In genomic region chr6:119193571-119194154, GRCm38 (mm10) we compare ENCODE assay signal across 23 mouse cellular contexts. TPM values are rescaled to one million over a fixed set of nuclear protein-coding genes. Genes with fewer than 3 reads are reported as not detected.
DNase-seq lines count a peak whose midpoint lies in the region; ATAC-seq and TF ChIP-seq lines count a peak whose summit lies in the region.
"Had no signal": no experiment of that assay in that cellular context is flagged by ENCODE, and none has a peak within 500 bp of the region (broad histone marks: within the 10 kb centered on the region; RNA-seq: fewer than 3 reads in every experiment).

No protein-coding gene starts in this region.

- WGBS in kidney, embryonic 16.5 days, result 38% methylated on average over 15 of the region's 15 CpGs
- WGBS in heart, postnatal 0 days, result 19% methylated on average over 15 of the region's 15 CpGs
- 64% methylated on average over 15 of the region's 15 CpGs for WGBS in stomach, postnatal 0 days

- no peak overlapping the region for H3K9ac ChIP-seq in kidney, embryonic 16.5 days (replicated peaks; ENCODE audit: low read length)
- peak overlapping the region; percentile 73 for H3K9ac ChIP-seq in heart, postnatal 0 days (replicated peaks; ENCODE audit: low read depth, low read length)
- H3K9ac ChIP-seq in stomach, postnatal 0 days (ENCODE audit: low read length), result no peak overlapping the region
- H3K9ac ChIP-seq: hindbrain, embryonic 13.5 days; limb, embryonic 13.5 days; liver, embryonic 14.5 days; lung, embryonic 15.5 days had no signal

- H3K4me3 ChIP-seq in kidney, embryonic 16.5 days (ENCODE audit: low read length), result no peak overlapping the region
- peak overlapping the region; percentile 60 for H3K4me3 ChIP-seq in heart, postnatal 0 days (ENCODE audit: low read depth, low read length)
- no peak overlapping the region for H3K4me3 ChIP-seq in stomach, postnatal 0 days (ENCODE audit: low read depth, low read length)
- H3K4me3 ChIP-seq: embryonic facial prominence, embryonic 10.5 days; hindbrain, embryonic 13.5 days; limb, embryonic 13.5 days; lung, embryonic 15.5 days had no signal

- peak; percentile 12; the same call in 1 of the 2 replicates for ATAC-seq in kidney, embryonic 16.5 days (ENCODE audit: low FRiP score, low TSS enrichment)
- ATAC-seq in heart, postnatal 0 days (ENCODE audit: insufficient read depth, low read depth), result peak; percentile 47
- ATAC-seq in stomach, postnatal 0 days (ENCODE audit: low FRiP score, low TSS enrichment), result peak; percentile 47; the same call in 1 of the 2 replicates
- ATAC-seq: CD4-positive, CD25-positive, alpha-beta regulatory T cell, adult 4 months; inflammation-experienced regulatory T-cells, adult 6 months; Patski had no signal

- peak; percentile 94 for TF ChIP-seq EP300 in heart, postnatal 0 days (IDR thresholded peaks at IDR 0.05; ENCODE audit: low read depth)
- no peak for TF ChIP-seq EP300 in stomach, postnatal 0 days (optimal IDR thresholded peaks at IDR 0.05)

- H3K9me3 ChIP-seq in kidney, embryonic 16.5 days (ENCODE audit: low read length), result no peaks in the 10 kb centered on the region
- no peaks in the 10 kb centered on the region for H3K9me3 ChIP-seq in heart, postnatal 0 days (replicated peaks; ENCODE audit: control insufficient read depth, low read length)
- no peaks in the 10 kb centered on the region for H3K9me3 ChIP-seq in stomach, postnatal 0 days (ENCODE audit: control insufficient read depth, low read length)
- H3K9me3 ChIP-seq: embryonic facial prominence, embryonic 10.5 days; hindbrain, embryonic 13.5 days; limb, embryonic 13.5 days; lung, embryonic 15.5 days had no signal

- no peaks in the 10 kb centered on the region; the same call in 1 of the 2 replicates for H3K36me3 ChIP-seq in kidney, embryonic 16.5 days (ENCODE audit: insufficient read depth, low read length)
- peaks cover 26% of the 10 kb centered on the region for H3K36me3 ChIP-seq in heart, postnatal 0 days (replicated peaks; ENCODE audit: control insufficient read depth, insufficient read depth, low read length)
- peaks cover 6% of the 10 kb centered on the region; the same call in 1 of the 2 replicates for H3K36me3 ChIP-seq in stomach, postnatal 0 days (ENCODE audit: control insufficient read depth, insufficient read depth, low read length)

- H3K27ac ChIP-seq in kidney, embryonic 16.5 days (ENCODE audit: low read length), result no peak overlapping the region
- peak overlapping the region; percentile 98 for H3K27ac ChIP-seq in heart, postnatal 0 days (ENCODE audit: low read depth)
- peak overlapping the region; percentile 56; the same call in 1 of the 2 replicates for H3K27ac ChIP-seq in stomach, postnatal 0 days (replicated peaks)
- H3K27ac ChIP-seq: embryonic facial prominence, embryonic 10.5 days; hindbrain, embryonic 13.5 days; limb, embryonic 13.5 days; liver, embryonic 14.5 days; lung, embryonic 15.5 days had no signal

- no peak overlapping the region for H3K4me2 ChIP-seq in kidney, embryonic 16.5 days (replicated peaks; ENCODE audit: low read depth, low read length)
- H3K4me2 ChIP-seq in heart, postnatal 0 days (ENCODE audit: low read depth, low read length), result peak overlapping the region; percentile 66
- H3K4me2 ChIP-seq in stomach, postnatal 0 days (replicated peaks; ENCODE audit: low read depth), result no peak overlapping the region
- H3K4me2 ChIP-seq: hindbrain, embryonic 13.5 days; limb, embryonic 13.5 days; lung, embryonic 15.5 days; midbrain, embryonic 11.5 days had no signal

- peaks cover 13% of the 10 kb centered on the region; the same call in 1 of the 2 replicates for H3K4me1 ChIP-seq in kidney, embryonic 16.5 days (ENCODE audit: insufficient read depth, low read length)
- peaks cover 36% of the 10 kb centered on the region for H3K4me1 ChIP-seq in heart, postnatal 0 days (ENCODE audit: control insufficient read depth, insufficient read depth)
- H3K4me1 ChIP-seq in stomach, postnatal 0 days (replicated peaks; ENCODE audit: control insufficient read depth, insufficient read depth), result 0 out of 2 replicates have a peak, but pooled peaks cover 2% of the 10 kb centered on the region

- intact Hi-C loops in heart, postnatal 14 days (cut with DNase I), result loop anchor here (5.0 kb wide), 1 partner anchor 66 kb away; no protein-coding TSS in a partner anchor

- no peaks in the 10 kb centered on the region for H3K27me3 ChIP-seq in kidney, embryonic 16.5 days (ENCODE audit: insufficient read depth, low read length)
- no peaks in the 10 kb centered on the region for H3K27me3 ChIP-seq in heart, postnatal 0 days (ENCODE audit: control insufficient read depth, insufficient read depth, low read length)
- H3K27me3 ChIP-seq in stomach, postnatal 0 days (ENCODE audit: control insufficient read depth, insufficient read depth, low read length), result no peaks in the 10 kb centered on the region
- H3K27me3 ChIP-seq: hindbrain, embryonic 13.5 days; limb, embryonic 13.5 days; lung, embryonic 15.5 days; Patski had no signal

- no peak for TF ChIP-seq CTCF in heart, postnatal 0 days (IDR thresholded peaks at IDR 0.05; ENCODE audit: low read depth)
- TF ChIP-seq CTCF in stomach, postnatal 0 days (IDR thresholded peaks at IDR 0.05; ENCODE audit: low read depth), result no peak

- DNase-seq in heart, adult 11 months, result peak; percentile 92
- DNase-seq in heart, postnatal 14 days, result no peak
- DNase-seq in kidney, adult 9 months, result no peak
- peak; percentile 86 for DNase-seq in heart, postnatal 0 days (ENCODE audit: low spot score)
- no peak for DNase-seq in stomach, postnatal 0 days (ENCODE audit: low spot score)
- DNase-seq in layer of hippocampus, postnatal 14 days (ENCODE audit: low spot score in 2 of 2), result no peak
- DNase-seq in liver, result no peak
- DNase-seq: adrenal gland, postnatal 10 days; cerebellum, postnatal 14 days; kidney, postnatal 25 days; lung, postnatal 4 days; right cerebral cortex, postnatal 25 days; thymus, postnatal 4 days had no signal

RNA-seq across cellular contexts. Expression of gene Cacna1c, which starts 2.6 kb away (rescaled TPM):
- 100 to 1,000 TPM; 195 to 220 TPM for total RNA-seq in heart, postnatal 14 days (2021)
- 1.4 and 2.6 TPM in 2 replicates for polyA plus RNA-seq in kidney, embryonic 16.5 days (2015; fragmentation: Nextera tagmentation; extraction: Ambion mirVana)
- 120 and 159 TPM in 2 replicates for total RNA-seq in heart, postnatal 0 days (2014; rRNA removed; ENCODE audit: low replicate concordance)
- polyA plus RNA-seq in heart, postnatal 0 days (2015; fragmentation: Nextera tagmentation; extraction: Ambion mirVana), result 46.5 and 51.3 TPM in 2 replicates
- polyA plus RNA-seq in stomach, postnatal 0 days (2015; fragmentation: Nextera tagmentation; extraction: Ambion mirVana), result 2.0 and 2.3 TPM in 2 replicates
- 10 to 100 TPM; 79.1 to 85.4 TPM for total RNA-seq in layer of hippocampus, postnatal 14 days (2021)

RNA-seq across cellular contexts. Expression of gene Dcp1b, which starts 18.6 kb away (rescaled TPM):
- 1 to 10 TPM; 4.0 to 4.4 TPM for total RNA-seq in heart, postnatal 14 days (2021)
- polyA plus RNA-seq in kidney, embryonic 16.5 days (2015; fragmentation: Nextera tagmentation; extraction: Ambion mirVana), result 8.8 and 9.5 TPM in 2 replicates
- 8.8 and 12.4 TPM in 2 replicates for total RNA-seq in heart, postnatal 0 days (2014; rRNA removed; ENCODE audit: low replicate concordance)
- polyA plus RNA-seq in heart, postnatal 0 days (2015; fragmentation: Nextera tagmentation; extraction: Ambion mirVana), result 9.9 and 11.4 TPM in 2 replicates
- 4.8 and 5.3 TPM in 2 replicates for polyA plus RNA-seq in stomach, postnatal 0 days (2015; fragmentation: Nextera tagmentation; extraction: Ambion mirVana)
- 10 to 100 TPM; 16.0 to 17.3 TPM for total RNA-seq in layer of hippocampus, postnatal 14 days (2021)

RNA-seq across cellular contexts. Expression of gene Cacna2d4, which starts 42.7 kb away (rescaled TPM):
- under 1 TPM in 1 of 2 experiments, not detected in 1; 0.12 TPM for total RNA-seq in heart, postnatal 14 days (2021)
- 0.14 TPM in 1 of 2 replicates, not detected in the other for polyA plus RNA-seq in kidney, embryonic 16.5 days (2015; fragmentation: Nextera tagmentation; extraction: Ambion mirVana)
- total RNA-seq in heart, postnatal 0 days (2014; rRNA removed; ENCODE audit: low replicate concordance), result not detected in 2 replicates
- not detected in 2 replicates for polyA plus RNA-seq in heart, postnatal 0 days (2015; fragmentation: Nextera tagmentation; extraction: Ambion mirVana)
- 0.13 and 0.23 TPM in 2 replicates for polyA plus RNA-seq in stomach, postnatal 0 days (2015; fragmentation: Nextera tagmentation; extraction: Ambion mirVana)
- 1 to 10 TPM in 1 of 2 experiments, under 1 TPM in 1; 0.90 to 1.5 TPM for total RNA-seq in layer of hippocampus, postnatal 14 days (2021)
- polyA plus RNA-seq: embryonic facial prominence, embryonic 10.5 days; limb, embryonic 13.5 days had no signal

Comparison
In these comparisons a context has a peak if more than half of its experiments do, and no peak if none do; other contexts are left out.
1. DNase-seq: peak in heart, adult 11 months (single experiment) and heart, postnatal 0 days (single experiment); none in heart, postnatal 14 days (0 of 2), kidney, adult 9 months (single experiment), stomach, postnatal 0 days (single experiment), layer of hippocampus, postnatal 14 days (0 of 2) and liver (single experiment).
2. Peak in every context shown above with its lines, with median percentiles within 50 percentile points of each other: ATAC-seq.